Mouse (Mus musculus) myocyte (in vitro differentiated cells): Measurements from ENCODE around the gene Tfam. TPM values are rescaled to one million over a fixed set of nuclear protein-coding genes. Genes with fewer than 3 reads are reported as not detected.

Source experiments
- H3K27me3 ChIP-seq: one replicate; pipeline ENCODE4 v1.6.1; 2011; ENCODE audit not compliant: control insufficient read depth, insufficient read depth, insufficient read length
- H3K36me3 ChIP-seq: one replicate; pipeline ENCODE4 v1.6.1; 2011; ENCODE audit not compliant: control insufficient read depth, insufficient read depth
- H3K4me2 ChIP-seq: one replicate; pipeline ENCODE4 v1.6.1; 2011; ENCODE audit warnings: low read depth, control low read depth
- H3K4me3 ChIP-seq: one replicate; pipeline ENCODE4 v1.5.1; 2011; ENCODE audit warnings: mild to moderate bottlenecking, control low read depth, moderate library complexity
- H3K79me2 ChIP-seq: one replicate; pipeline ENCODE4 v1.6.1; 2011; ENCODE audit not compliant: control insufficient read depth, insufficient read depth
- H3ac ChIP-seq: one replicate; pipeline ENCODE4 v1.6.1; 2011; ENCODE audit not compliant: control insufficient read depth, insufficient read length
- CEBPB ChIP-seq: IDR thresholded peaks from 2 replicates; pipeline ENCODE4 v1.6.1; 2011; ENCODE audit warnings: mild to moderate bottlenecking, moderate library complexity; ENCODE audit not compliant: poor library complexity, insufficient read depth, severe bottlenecking
- E2F4 ChIP-seq: IDR thresholded peaks from one replicate; pipeline ENCODE4 v1.6.1; 2011; ENCODE audit warnings: mild to moderate bottlenecking, control low read depth, moderate library complexity; ENCODE audit not compliant: insufficient read depth
- MAX ChIP-seq: IDR thresholded peaks from one replicate; pipeline ENCODE4 v1.6.1; 2011; ENCODE audit warnings: low read depth, mild to moderate bottlenecking, control low read depth
- MYOD1 ChIP-seq, 3 experiments: IDR thresholded peaks; one replicate each; pipeline ENCODE4 v1.6.1; 2011; ENCODE audit warnings: control low read depth in 2 of 3, low read depth in 2 of 3, mild to moderate bottlenecking in 2 of 3, moderate library complexity in 1 of 3; ENCODE audit not compliant: insufficient read length in 2 of 3, control insufficient read depth in 1 of 3
- MYOG ChIP-seq, 3 experiments: IDR thresholded peaks; one replicate each; pipeline ENCODE4 v1.6.1; 2011; ENCODE audit warnings: control low read depth in 2 of 3, low read depth in 2 of 3, mild to moderate bottlenecking in 2 of 3; ENCODE audit not compliant: insufficient read length in 2 of 3, control insufficient read depth in 1 of 3, insufficient read depth in 1 of 3
- POLR2A ChIP-seq: IDR thresholded peaks from one replicate; pipeline ENCODE4 v1.6.1; 2011; ENCODE audit warnings: low read depth, mild to moderate bottlenecking, control low read depth, moderate library complexity; ENCODE audit not compliant: insufficient read length
- POLR2AphosphoS2 ChIP-seq: IDR thresholded peaks from one replicate; pipeline ENCODE4 v1.6.1; 2011; ENCODE audit warnings: low read depth, control low read depth; ENCODE audit not compliant: insufficient read length
- REST ChIP-seq: IDR thresholded peaks from one replicate; pipeline ENCODE4 v1.6.1; 2011; ENCODE audit warnings: mild to moderate bottlenecking, control low read depth, moderate library complexity; ENCODE audit not compliant: insufficient read depth, insufficient read length
- SRF ChIP-seq: IDR thresholded peaks from one replicate; pipeline ENCODE4 v1.6.1; 2011; ENCODE audit warnings: low read depth; ENCODE audit not compliant: control insufficient read depth, insufficient read length
- TCF12 ChIP-seq: IDR thresholded peaks from one replicate; pipeline ENCODE4 v1.6.1; 2011; ENCODE audit warnings: mild to moderate bottlenecking, control low read depth; ENCODE audit not compliant: poor library complexity, insufficient read depth, severe bottlenecking
- TCF3 ChIP-seq: IDR thresholded peaks from one replicate; pipeline ENCODE4 v1.6.1; 2011; ENCODE audit warnings: low read depth, control low read depth; ENCODE audit not compliant: insufficient read length
- USF1 ChIP-seq: IDR thresholded peaks from one replicate; pipeline ENCODE4 v1.6.1; 2011; ENCODE audit warnings: low read depth, mild to moderate bottlenecking, control low read depth, moderate library complexity
- polyA plus RNA-seq: library from polyadenylated mRNA; unstranded; fragments of >200 nt; fragmentation: generic; extraction: Trizol; gene quantifications from one replicate; pipeline ENCODE4 v1.2.1, GENCODE M21; 2012; ENCODE audit warnings: missing spikeins

The Tfam gene
- polyA plus RNA-seq, 1 experiment = 26.7 TPM

DNA sequence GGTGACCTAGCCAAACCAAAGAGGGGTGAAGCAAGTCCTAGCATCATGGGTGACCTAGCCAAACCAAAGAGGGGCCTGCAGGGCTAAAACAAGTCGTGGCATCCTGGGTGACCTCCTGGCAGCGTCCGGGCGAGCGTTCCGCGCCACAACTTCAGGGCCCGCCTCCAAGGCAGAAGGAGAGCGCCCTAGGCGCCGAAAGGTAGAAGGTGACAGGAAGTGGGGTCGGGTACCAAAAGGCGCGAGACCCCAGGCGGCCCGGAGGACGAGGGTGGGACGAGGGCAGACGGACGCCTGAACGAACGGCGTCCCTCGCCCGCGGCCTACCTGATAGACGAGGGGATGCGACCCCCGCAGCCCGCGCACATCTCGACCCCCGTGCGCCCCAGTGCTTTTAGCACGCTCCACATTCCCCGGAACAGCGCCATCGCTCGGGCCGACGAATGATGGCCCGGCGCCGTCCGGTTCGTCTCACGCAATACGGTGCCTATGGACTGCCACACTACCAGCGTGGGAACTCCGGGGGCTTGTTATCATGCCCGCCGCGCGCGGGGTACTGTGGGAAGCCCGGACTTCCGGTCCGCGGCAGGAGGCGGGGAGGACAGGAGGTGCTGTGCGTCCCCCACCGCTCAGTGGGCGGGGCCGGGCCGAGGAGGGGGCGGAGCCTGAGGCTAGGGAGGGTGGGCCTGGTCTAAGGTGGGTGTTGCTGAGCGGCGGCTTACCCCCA lies 402 bp downstream of the Tfam start:
- Histone ChIP-seq H3K4me3 (peak overlapping the region; percentile 74), H3ac (peak overlapping the region; percentile 69), H3K79me2 (peaks cover 20% of the 10 kb centered on the region), H3K36me3 (peaks cover 28% of the 10 kb centered on the region), H3K27me3 (peaks cover 12% of the 10 kb centered on the region), H3K4me2 (peak overlapping the region; percentile 84)
- peak; percentile 82 for TF ChIP-seq POLR2A
- peak; percentile 21 for TF ChIP-seq SRF
- no peak for TF ChIP-seq TCF12
- TF ChIP-seq E2F4 = no peak
- TF ChIP-seq CEBPB = no peak

- Histone ChIP-seq H3ac (no peak overlapping the region), H3K36me3 (peaks cover 47% of the 10 kb centered on the region), H3K27me3 (no peaks in the 10 kb centered on the region), H3K4me2 (no peak overlapping the region), H3K4me3 (no peak overlapping the region), H3K79me2 (peaks cover 20% of the 10 kb centered on the region)
- TF ChIP-seq USF1 (no peak), POLR2AphosphoS2 (no peak), POLR2A (no peak), MYOD1 (IDR thresholded peaks at IDR 0.05; ENCODE audit: control insufficient read depth in 1 of 3, insufficient read length in 2 of 3, low read depth in 2 of 3) (no peak), REST (no peak), TCF3 (no peak), MYOG (IDR thresholded peaks at IDR 0.05; ENCODE audit: control insufficient read depth in 1 of 3, insufficient read depth in 1 of 3, insufficient read length in 2 of 3, low read depth in 2 of 3) (no peak), E2F4 (no peak), TCF12 (no peak), MAX (no peak), SRF (no peak), CEBPB (no peak)
These were observed 4.0 kb downstream of the Tfam start for GRCm38 (mm10) chr10:71234071-71234470.

GRCm38 (mm10) chr10:71225894-71226293 lies 12.2 kb downstream of the Tfam start:
- Histone ChIP-seq H3K36me3 (peaks cover 61% of the 10 kb centered on the region), H3K4me3 (no peak overlapping the region), H3K27me3 (no peaks in the 10 kb centered on the region), H3ac (no peak overlapping the region), H3K4me2 (no peak overlapping the region), H3K79me2 (no peaks in the 10 kb centered on the region)
- no peak for TF ChIP-seq USF1
- no peak for TF ChIP-seq MYOG (IDR thresholded peaks at IDR 0.05; ENCODE audit: control insufficient read depth in 1 of 3, insufficient read depth in 1 of 3, insufficient read length in 2 of 3, low read depth in 2 of 3)
- no peak for TF ChIP-seq REST
- no peak for TF ChIP-seq MYOD1 (IDR thresholded peaks at IDR 0.05; ENCODE audit: control insufficient read depth in 1 of 3, insufficient read length in 2 of 3, low read depth in 2 of 3)
- TF ChIP-seq MAX = no peak
- no peak for TF ChIP-seq E2F4
- TF ChIP-seq SRF = no peak
- TF ChIP-seq TCF12 = no peak
- no peak for TF ChIP-seq POLR2AphosphoS2
- no peak for TF ChIP-seq CEBPB
- TF ChIP-seq TCF3 = no peak
- TF ChIP-seq POLR2A = no peak

GRCm38 (mm10) chr10:71223101-71223500 lies 15.0 kb downstream of the Tfam start:
- TF ChIP-seq CEBPB (no peak), TCF3 (no peak), MAX (no peak), MYOD1 (IDR thresholded peaks at IDR 0.05; ENCODE audit: control insufficient read depth in 1 of 3, insufficient read length in 2 of 3, low read depth in 2 of 3) (no peak), USF1 (no peak), E2F4 (no peak), POLR2A (no peak), TCF12 (no peak), SRF (no peak), REST (no peak)
- H3ac ChIP-seq = no peak overlapping the region
- no peak overlapping the region for H3K4me3 ChIP-seq
- H3K27me3 ChIP-seq = no peaks in the 10 kb centered on the region
- no peaks in the 10 kb centered on the region for H3K79me2 ChIP-seq
- no peak overlapping the region for H3K4me2 ChIP-seq
- H3K36me3 ChIP-seq = peaks cover 38% of the 10 kb centered on the region

- Histone ChIP-seq H3K4me2 (no peak overlapping the region), H3K27me3 (no peaks in the 10 kb centered on the region), H3K36me3 (peaks cover 35% of the 10 kb centered on the region), H3K4me3 (no peak overlapping the region), H3K79me2 (no peaks in the 10 kb centered on the region), H3ac (no peak overlapping the region)
- TF ChIP-seq REST (no peak), MYOD1 (IDR thresholded peaks at IDR 0.05; ENCODE audit: control insufficient read depth in 1 of 3, insufficient read length in 2 of 3, low read depth in 2 of 3) (no peak), TCF12 (no peak), MYOG (IDR thresholded peaks at IDR 0.05; ENCODE audit: control insufficient read depth in 1 of 3, insufficient read depth in 1 of 3, insufficient read length in 2 of 3, low read depth in 2 of 3) (no peak), TCF3 (no peak), MAX (no peak), POLR2A (no peak), CEBPB (no peak), POLR2AphosphoS2 (no peak), USF1 (no peak), SRF (no peak), E2F4 (no peak)
These were observed 15.4 kb downstream of the Tfam start for GRCm38 (mm10) chr10:71222639-71223038.
